Mouse (Mus musculus): ENCODE measurements around the gene Ugt1a10.

DNA sequence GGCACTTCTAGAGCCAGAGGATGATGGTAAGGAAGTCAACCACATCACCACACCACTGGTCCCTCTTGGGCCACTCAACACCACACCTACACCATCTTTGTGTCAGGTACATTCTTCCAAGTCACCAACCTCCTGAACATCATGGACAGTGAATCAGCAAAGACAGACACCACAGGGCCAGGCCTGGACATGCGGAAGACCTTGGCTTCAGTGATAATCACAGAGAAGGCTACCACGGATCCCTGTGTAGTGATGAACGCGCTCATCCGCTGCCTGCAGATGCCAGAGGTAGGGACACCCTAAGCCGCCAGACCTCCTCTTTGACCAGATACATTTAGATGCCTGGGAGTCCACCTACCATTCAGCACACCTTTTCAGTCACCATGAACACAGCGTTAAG is 172.9 kb downstream of the Ugt1a10 start:
- no peak for TF ChIP-seq CTCF (IDR thresholded peaks at IDR 0.05; ENCODE audit: insufficient read depth, low read depth, low read length)
- TF ChIP-seq POLR2A (IDR thresholded peaks at IDR 0.05; ENCODE audit: insufficient read depth, low read depth, low read length), result no peak

Data from olfactory bulb, adult 2 months (tissue).